Mouse (Mus musculus): ENCODE measurements around the gene Mtmr3.

Mtmr3 gene

DNA sequence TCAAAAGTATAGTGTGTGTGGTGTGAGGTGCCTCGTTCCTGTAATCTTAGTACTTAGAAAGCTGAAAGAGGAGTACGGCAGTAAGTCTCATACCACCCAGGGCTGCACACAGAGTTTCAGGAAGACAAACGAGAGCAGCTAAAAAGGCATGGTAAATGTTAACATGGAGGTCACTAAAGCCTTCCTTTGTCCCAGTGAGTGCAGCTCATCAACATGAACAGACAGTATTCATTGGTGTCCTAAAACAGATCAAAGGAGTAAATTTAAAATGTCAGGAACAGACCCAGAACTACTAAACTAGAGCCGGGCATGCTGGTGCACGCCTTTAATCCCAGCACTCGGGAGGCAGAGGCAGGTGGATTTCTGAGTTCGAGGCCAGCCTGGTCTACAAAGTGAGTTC, 75.7 kb downstream of the Mtmr3 start:
- DNase-seq (ENCODE audit: low spot score): no peak

DNA sequence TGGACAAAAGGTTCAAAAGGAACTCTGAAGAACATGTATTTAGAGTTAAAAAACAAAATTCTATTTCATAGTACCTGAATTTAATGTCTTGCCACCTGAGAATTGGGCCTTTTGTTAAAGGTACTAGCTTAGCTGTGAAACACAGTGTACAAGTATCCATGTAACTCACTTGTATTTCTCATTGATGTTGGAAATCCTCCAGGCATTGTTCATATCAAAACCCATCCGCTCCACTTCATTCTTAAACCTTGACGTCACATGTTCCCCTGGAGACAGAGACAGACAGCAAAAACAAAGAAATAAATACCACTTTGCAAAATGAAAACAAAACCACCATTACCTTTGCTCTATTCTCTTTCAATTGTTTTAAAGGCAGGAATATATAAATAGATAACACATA, 87.2 kb downstream of the Mtmr3 start:
- DNase-seq (ENCODE audit: low spot score): no peak

DNA sequence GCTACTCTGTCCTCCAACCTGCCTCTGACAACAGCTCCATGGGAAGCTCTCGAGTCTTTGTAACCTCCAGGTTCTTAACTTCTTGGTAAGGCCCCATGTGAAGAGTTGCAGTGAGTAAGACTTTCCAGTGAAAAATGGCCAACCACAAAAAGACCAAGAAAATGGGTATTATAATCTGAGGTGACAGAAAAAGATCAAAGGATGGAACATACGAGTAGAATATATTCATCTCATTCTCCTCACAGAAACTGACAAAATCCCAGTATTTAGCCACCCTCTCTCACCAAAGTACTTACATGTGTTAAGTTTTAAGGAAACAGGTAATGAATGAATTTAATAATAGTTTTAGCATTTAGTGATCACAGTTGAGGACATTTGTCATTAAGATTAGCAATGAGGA, 88.2 kb downstream of the Mtmr3 start:
- no peak for DNase-seq (ENCODE audit: low spot score)

DNA sequence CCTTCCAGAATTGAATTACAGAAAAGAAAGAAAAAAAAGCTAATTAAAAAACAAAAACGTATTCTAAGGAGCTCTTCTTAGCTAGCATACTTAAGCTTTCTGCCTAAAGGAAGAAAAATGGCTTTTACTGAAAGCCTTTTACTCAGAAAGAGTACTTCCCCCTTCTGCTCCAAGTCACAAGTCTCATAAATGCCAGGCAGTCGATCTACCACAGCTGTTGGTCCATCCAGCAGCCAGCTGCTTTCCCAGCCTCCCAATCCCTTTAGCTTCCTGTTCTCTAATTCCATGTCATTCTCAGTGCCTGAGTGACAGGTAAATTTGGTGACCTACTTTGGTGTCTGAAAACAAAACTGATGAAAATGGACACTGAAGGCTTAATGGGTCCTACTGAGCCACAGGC, 92.5 kb downstream of the Mtmr3 start:
- no peak for DNase-seq (ENCODE audit: low spot score)

DNA sequence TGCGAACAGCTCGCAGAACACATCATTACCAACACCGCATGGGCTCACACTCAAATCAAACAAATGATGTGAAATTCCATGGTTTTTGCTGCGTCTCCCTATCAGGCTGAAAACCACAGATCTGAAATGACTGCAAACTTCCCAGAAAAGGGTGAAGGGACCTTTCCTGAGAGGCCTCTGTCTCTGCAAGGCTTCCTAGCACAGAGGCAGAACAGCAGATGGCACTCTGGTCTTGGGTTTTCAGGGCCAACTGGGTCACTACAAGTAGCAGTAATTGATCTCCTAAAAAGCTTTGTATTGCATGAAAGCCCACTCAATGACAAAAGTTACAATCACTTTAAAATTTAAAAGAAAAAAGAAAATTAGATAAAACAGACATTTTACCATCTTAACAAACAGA, 93.8 kb downstream of the Mtmr3 start:
- no peak for DNase-seq (ENCODE audit: low spot score)

DNA sequence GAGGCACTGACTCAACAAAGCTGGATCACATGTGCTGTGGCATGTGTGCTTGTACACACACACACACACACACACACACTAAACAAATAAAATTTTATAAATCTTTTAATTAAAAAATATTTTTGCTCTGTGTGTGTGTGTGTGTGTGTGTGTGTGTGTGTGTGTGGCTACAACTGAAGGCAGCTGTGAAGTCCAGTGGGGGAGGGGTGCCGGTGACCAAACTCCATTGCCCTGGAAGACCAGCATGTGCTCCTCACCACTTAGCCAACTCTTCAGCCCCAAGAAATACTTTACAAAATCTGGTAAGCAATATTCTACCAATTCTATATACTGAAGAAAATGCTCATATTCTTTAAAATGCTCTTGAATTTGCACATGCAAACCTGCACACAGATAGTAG, 94.4 kb downstream of the Mtmr3 start:
- no peak for DNase-seq (ENCODE audit: low spot score)

DNA sequence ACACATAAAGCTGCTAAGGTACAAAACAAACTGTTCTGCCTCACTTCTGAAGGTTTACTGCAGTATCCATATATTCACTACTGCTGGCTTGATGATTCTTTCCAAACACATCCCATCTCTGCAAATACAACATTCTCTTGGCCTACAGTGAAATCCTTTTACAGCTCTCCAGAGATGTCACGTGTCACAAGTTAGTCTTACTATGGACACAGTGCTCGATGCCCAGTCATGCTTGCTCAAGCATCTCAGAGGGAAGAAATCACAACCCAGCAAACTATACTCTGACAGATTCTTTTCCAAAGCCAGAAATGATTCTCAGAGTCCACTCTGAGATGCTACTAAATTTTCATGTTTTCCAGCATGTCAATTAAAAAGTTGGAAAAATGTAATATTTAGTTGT, 95.2 kb downstream of the Mtmr3 start:
- DNase-seq (ENCODE audit: low spot score): no peak

DNA sequence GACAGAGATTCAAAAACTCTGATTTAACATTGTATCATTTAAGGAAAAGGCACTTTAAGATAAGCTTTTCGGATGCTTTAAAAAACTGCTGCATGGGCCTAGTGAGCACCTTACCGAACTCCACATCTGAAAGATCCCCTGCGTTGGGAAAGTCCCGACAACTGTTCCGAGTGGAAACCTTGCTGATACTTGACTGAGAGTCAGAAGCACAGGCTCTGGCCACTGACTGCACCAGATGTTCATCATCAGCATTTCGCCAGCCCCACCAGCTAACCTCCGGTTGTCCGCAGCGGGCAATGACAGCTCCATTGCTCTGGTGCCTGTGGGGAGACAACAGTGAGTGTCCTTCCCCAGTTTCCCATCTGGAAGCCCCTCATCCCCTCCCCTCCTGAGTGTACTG, 95.9 kb downstream of the Mtmr3 start:
- DNase-seq (ENCODE audit: low spot score): no peak

DNA sequence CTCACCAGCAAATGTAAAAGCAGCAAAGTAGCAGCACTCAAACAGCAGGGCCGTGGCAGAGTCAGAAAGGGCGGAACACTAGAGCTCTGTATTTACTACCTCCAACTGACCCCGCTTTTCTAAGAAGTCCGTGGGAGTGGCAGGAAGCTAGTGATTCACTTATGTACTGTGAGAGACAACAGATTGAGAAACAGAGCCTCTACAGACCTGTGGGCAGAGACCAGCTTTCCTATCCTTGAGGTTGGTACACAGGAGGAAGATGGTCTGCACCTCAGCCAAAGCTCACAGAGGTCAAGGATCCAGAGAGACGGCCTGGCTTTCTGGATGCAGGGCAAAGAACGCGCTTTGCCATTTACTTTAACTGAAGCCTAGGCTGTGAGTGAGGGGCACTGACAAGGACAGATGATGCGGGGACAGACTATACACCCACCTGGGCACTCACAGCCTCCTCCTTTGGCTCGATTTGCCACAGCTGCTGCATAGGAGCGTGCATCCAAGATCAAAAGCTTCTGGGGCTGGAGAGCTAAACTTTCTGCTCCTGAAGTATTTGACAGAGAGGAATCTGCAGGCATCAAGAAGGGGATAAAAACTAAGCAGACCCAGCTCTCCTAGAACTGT, 97.1 kb downstream of the Mtmr3 start:
- no peak for DNase-seq (ENCODE audit: low spot score)

DNA sequence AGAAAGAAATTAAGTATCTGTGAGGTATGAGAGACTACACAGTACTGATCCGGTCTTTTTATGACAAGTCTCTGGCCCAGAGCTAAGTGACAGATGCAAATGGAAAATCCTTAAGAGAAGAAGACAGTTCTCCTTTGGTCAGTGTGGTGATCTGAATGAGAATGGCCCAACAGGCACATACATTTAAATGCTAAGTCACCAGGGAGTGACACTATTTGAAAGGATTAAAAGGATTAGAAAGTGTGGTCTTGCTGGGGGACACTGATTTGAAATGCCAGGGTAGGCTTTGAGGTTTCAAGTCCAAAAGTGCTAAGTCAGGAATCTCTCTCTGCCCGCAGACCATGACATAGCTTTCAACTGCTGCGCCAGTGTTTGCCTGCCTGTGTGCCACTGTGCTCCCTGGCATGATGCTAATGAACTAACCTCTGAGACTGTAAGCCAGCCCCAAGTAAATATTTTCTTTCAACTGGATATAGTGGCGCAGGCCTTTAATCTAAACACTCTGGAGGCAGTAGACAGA, 99.6 kb downstream of the Mtmr3 start:
- DNase-seq (ENCODE audit: low spot score): no peak

DNA sequence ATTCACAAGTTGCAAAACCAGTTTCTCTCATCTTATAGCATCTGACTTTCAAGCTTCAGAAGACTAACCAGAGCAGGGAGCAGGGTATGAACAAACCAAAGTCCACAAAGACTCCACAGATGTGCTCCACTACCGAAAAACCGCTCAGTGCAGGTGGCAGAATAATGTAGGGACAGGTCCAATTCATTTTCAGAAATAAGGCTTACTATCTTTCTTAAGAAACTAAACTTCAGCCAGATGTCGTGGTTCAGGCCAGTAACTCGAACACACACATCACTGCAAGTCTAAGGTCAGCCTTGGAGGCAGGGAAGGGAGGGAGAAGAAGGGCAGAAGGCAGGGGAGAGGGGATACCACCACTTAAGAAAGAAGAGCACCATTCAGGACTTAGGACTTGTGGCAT, 105.5 kb downstream of the Mtmr3 start:
- DNase-seq (ENCODE audit: low spot score): no peak

DNA sequence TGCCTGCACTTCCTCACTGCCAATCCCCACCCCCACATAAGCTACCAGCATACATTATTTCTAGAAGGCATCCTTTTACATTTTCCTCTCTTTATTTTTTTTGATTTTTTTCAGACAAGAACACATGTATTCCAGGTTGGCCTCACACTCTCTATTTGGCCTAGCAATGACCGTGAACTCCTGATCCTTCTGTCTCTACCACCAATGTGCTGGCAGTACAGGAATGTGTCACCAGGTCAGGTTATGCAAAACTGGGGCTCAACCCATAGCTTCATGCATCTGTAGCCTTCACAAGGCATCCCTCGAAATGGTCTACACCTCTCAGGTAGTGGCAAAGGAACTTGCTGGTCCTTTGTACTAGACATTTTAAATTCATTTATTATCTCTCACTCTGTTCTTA, 105.9 kb downstream of the Mtmr3 start:
- DNase-seq (ENCODE audit: low spot score): no peak

DNA sequence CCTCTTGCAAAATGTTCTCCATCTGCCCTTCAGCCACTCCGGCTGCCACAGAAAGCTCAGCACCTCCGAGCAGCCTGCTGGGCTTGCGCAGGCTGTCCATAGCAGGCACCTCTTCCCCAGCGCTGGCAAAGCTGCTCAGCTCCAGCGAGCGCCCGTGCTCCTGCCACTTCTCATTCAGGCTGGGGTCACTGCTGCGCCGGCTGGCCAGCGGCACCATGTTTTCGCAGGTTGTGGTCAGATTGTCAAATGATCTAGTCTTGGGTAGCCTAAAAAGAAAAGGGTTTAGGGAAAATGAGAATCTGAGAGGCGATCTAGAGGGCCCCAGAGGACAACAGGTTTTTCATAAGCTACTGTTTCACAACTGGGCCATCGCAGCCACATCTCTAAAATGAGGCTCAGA, 106.3 kb downstream of the Mtmr3 start:
- DNase-seq (ENCODE audit: low spot score): no peak

DNA sequence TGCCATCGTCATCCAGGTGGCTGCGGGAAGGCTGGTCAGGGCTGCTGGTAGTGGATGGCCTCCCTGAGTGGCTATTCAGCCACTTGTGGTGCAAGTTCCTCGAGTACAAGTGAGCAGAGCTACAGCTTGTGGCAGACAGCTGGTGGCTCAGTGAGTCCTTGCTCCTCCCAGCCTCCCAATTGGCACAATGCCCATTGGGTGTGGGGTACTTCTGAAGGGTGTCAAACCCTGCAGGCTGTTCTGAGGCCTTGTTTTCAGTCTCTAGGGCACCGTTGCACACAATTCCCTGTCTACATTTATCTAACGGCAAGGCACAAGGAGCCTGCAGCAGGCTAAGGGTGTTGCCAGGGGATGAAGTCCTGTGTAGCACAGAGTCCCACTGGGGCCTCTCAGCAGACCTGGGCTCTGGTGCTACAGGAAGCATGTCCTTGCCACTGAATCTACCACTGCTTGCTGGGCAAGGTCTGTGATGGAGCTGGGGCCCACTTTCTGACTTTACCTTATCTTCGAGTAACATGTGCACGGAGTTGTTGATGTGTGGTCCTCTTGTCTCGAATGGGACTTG, 107.2 kb downstream of the Mtmr3 start:
- DNase-seq (ENCODE audit: low spot score): no peak

DNA sequence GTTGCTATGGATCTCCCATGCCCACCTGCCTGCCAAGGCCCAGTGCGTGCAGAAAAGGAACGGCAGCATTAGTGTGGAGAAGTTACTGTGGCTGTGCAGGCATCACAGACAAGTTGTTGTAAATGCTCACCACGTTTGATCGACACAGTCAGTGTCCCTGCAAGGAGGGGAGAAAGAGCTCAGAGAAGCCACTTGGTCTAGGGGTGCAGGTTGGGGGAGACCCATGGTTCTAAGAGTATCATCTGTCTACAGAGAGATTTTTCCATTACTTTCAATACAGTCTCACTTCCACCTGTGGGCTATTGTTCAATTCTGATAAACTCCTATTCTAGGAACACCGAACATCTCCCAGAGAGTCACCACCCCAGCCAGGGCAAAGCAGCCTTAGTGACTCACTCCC, 110.1 kb downstream of the Mtmr3 start:
- DNase-seq (ENCODE audit: low spot score): no peak

DNA sequence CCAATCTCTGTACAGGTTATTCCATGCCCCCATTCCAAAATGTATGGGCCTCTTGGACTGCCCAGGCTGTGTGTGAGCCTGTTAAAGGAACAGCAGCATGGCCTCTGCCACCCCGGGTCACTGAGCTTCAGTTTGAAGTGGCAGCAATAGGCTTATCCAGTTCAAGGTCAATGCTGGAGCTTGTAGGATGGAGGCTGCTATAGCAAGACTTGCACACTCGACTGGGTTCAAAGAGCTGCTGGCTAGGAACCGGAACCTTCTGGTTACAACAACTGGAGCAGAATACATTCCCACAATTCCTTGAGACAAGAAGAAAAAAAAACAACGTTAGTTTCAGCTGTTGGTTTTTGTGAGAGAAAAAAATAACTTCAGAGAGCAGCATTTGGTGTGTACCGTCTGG, 112.0 kb downstream of the Mtmr3 start:
- DNase-seq (ENCODE audit: low spot score): no peak

DNA sequence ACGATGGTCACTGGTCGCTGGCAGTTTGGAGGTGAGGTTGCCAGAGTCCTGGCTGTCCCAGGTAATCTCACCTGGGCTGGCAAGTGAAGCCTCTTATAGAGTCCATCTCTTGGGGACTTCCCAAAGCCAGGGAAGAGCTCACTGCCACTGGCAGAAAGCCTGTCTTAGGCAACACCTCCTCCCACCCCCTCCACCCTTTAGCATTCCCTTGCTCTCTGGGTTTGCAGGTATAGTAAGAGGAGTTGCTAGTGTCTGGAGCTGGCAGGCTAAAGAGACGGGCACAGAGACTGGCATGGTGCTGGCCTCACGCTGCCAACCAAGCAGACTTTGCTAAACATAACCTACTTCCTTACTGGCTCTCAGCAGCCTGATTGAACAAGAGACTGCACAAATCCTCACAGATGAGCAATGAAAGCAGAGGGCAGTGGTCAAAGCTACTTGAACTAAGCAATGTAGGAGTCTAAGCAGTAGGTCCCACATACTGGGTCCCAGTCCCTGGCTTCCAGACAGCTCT, 118.4 kb downstream of the Mtmr3 start:
- no peak for DNase-seq (ENCODE audit: low spot score)

DNA sequence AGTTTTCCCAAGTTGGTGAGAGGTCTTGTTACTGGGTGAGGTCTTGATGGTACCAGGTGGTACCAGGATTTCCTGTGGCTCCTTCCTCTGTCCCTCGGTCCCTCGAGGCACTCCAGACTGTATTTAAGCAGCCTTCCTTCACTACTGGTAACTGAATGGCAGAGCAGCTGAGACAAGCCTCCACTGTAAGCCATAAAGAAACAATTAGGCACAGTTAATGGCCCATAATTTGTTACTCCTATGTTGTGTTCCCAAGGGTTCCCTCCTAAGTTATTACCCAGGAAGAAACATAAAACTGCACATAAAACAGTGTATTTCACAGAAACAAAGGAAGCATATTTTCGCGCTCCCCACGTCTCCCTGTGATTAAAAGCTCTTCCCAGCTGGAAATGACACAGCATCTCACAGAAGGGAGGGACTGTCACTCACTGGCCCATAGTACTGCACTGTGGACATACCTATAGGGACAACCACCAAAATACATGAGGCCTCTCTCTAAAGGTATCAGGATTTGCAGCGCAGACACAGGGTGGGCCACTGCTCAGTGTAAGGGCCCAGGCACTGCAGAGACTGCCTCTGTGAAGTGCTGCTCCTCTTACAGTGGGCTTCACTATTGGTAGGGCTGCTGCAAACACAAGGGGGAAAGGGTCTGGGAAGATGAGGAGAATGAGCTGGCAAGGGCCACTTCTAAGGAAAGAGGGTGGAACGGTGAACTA, 122.0 kb downstream of the Mtmr3 start:
- no peak for DNase-seq (ENCODE audit: low spot score)

DNA sequence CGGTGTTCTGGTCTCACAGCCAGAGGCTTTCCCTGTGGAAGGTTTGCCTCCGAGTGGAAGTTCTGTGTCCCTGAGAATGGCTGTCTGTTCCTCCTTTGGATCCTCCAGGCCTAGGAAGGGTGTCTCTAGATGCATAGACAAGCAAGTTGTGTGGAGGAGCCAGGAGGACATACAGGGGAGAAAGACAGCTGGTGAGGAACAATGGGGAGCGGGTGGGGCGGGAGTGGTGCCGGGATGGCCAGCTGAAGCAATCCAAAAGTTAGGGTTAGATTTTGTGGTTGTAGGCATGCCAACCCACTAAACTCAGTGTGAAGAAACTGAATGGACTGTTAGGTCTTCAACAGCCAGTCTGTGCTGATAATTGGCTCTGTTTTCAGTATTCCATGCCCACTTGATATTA, 122.9 kb downstream of the Mtmr3 start:
- DNase-seq (ENCODE audit: low spot score): no peak

DNA sequence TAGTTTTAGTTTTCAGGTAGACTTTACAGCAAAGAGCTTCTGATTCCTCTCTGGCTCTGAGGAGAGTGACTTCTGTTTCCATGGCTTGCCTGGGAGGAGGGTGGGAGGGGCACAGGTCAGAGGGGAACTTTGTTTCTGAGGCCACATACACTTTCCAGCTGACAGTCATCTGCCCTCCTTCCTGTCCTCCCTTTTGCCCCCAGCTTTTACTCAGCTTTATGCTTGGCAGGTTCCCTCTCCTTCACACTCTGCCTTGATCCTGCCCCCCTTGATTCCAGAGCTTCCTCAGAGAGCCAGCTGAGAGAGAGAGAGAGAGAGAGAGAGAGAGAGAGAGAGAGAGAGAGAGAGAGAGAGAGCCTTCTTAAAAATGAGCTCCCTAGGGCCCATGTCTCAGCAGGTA, 123.4 kb downstream of the Mtmr3 start:
- DNase-seq (ENCODE audit: low spot score): no peak

DNA sequence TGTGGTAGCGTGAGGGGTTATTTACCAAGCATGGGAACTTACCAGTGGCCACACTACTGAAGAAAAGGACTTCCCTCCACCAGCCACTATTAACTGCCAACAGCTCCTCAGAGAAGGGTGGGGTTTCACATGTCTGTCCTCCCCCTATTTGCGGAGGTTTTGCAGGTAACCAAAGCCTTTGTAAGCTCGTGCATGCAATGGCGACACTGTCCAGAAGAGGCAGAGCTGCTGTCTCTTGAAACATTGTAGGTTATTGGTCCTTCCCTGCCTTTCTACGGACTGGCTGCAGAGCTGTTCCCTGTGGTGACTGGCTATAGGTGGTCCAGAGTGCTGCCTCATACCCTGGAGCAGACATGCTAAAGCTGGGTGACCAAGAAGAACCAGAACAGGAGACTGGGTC, 125.6 kb downstream of the Mtmr3 start:
- DNase-seq (ENCODE audit: low spot score): no peak

DNA sequence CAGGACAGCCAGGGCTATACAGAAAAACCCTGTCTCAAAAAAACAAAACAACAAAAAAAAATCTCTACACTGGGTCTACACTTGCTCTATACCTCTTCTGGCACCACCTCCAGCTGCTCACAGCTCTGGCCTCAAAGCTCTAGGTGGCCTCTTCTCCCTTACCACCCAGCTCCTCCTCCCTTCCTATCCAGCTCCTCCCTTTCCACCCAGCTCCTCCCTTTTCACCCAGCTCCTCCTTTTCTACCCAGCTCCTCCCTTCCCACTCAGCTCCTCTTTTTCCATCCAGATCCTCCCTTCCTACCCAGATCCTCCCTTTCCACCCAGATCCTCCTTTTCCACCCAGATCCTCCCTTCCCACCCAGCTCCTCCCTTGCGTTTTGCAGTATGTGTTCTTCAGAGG, 127.2 kb downstream of the Mtmr3 start:
- DNase-seq (ENCODE audit: low spot score): no peak

DNA sequence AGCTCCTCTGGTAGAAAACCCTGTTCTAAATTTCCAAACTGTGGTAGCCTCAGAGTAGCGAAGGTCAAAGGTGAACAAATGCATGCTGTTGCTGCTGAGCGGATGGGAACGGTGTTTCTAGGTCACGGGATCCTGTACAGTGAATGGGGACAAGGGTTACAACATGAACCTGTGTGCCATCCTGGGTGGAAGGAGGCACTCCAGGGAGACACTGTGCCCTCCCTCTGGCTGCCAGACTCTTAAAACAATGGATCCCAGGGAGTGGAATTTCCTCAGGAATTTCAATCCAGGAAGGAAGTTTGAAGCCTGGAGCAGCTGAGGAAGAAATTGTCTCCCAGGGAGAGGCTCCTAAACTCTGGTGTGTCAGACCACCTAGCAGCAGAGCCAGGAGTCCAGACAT, 128.5 kb downstream of the Mtmr3 start:
- no peak for DNase-seq (ENCODE audit: low spot score)

DNA sequence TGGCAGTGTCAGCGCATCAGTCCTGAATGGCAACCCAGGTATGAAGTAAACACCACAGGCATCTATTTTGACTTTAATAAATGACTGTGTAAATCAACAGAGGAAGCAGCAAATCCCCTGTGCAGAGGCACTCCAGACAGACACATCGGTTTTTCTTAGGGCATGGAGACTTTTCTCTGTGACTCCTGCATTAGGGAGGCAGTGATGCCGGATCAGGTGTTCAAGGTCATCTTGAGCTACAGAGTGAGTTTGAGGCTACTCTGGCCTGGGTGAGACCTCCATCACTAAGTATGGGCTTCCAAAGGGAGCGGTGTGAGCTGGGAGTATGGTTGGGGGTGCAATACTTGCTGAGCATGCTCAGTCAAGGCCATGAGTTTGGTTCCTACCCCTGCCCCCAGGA, 130.0 kb downstream of the Mtmr3 start:
- DNase-seq (ENCODE audit: low spot score): no peak

All from layer of hippocampus, adult 11-12 months (tissue).